Mouse (Mus musculus): ENCODE data around the gene 4930590J08Rik.

Gene 4930590J08Rik

DNA sequence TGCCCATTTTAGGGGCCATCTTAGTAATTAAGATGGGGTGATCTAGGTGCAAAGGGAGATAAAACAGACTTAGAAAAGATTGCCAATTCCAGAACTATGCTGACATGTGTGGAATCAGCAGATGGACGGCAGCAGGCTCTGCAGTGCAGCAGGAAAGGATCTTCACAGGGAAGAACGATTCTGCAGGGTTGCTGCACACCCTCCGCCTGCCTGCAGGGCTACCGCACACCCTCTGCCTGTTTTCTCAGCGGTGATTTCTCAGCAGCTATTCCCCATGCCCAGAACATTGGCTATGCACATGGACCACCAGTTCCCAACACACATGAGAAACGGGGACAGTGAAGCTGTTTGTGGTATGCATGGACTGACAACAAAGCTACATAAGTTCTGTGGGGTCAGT lies 63.4 kb downstream of the 4930590J08Rik start:
- DNase-seq: no peak

DNA sequence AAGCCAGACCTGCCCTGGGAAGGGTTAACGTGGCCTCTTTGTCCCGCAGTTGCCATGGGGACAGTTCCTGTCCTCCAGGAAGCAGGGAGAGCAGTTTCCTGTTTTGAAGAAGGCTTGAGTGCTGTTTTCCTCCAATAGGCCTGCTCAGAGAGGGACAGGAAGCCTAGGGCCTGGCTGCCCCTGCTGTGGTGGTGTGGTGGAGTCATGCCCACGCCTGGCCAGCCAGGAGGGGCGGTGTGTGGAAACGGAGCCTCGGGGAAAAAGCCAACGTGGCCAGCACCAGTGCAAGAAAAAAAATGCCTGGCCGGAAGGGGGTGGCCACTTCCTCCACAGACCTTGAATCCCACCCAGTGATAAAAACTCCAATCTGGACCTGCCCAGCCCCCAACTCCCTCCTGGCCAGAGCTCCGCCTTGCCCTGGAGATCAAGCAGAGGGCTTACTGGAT lies 69.6 kb downstream of the 4930590J08Rik start:
- no peak for DNase-seq

DNA sequence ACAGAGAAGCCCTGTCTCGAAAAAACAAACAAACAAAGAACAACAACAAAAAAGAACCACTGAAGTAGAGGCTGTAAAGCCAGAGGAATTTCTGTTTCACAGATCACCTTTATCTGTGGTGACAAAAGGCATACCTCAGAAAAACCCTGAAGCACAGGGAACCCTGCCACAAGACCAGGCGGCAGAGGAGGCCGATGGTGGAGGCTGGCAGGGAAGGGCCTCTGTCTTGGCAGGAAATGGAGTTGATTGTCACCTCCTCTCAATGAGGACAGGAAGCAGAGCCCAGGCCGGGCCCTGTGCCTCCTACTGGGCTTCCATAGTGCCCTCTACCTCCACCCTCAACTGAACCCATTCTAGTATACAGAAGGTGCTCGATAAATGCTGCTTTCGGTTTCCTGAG lies 71.4 kb downstream of the 4930590J08Rik start:
- DNase-seq: no peak

DNA sequence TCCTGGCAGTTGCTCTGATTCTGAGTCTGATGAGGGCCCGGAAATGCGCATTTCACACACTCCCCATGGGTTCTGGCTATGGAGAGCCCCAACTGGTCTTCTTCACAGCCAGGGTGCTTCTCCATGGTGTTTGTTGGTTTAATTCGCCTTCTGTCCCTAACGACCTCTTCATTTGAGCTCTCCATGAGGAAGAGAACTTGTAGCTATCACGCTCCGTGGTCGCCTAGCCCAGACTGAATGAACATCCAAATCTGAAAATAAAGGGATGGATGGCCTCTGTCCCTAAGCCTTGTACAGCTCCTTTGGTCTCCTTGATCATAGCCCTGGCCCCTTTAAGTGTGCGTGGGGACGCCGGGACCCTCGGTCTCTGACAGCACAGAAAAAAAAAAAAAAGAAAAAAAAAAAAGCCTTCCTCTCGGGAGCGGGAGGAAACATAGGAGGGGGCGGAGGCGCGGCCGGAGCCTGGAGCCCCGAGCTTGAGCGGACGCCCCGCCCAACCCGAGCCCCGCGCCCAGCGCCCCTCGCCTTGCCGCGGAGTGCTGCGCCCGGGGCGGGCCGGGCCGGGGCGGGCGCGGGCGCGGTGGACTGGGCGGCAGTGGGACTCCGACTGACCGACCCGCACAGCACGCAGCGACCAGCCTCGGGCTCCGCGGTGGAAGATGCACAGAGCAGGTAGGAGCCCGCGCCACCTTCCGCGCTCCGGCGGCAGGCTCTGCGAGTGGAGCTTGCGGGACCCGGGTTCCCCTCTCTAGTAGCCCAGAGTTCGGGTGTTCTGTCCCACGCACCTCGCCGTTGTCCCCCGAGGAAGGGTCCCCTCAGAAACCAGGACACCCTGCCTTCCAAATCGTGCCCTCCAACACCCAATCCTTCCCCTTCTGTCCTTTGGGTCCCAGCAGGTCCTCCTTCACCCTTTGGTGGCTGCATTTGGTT lies 76.0 kb downstream of the 4930590J08Rik start, which contains the start of gene Fgd5:
Fgd5 (plus strand) TSS at position 508 of the 930 bp plus-strand sequence.
- no peak for DNase-seq

DNA sequence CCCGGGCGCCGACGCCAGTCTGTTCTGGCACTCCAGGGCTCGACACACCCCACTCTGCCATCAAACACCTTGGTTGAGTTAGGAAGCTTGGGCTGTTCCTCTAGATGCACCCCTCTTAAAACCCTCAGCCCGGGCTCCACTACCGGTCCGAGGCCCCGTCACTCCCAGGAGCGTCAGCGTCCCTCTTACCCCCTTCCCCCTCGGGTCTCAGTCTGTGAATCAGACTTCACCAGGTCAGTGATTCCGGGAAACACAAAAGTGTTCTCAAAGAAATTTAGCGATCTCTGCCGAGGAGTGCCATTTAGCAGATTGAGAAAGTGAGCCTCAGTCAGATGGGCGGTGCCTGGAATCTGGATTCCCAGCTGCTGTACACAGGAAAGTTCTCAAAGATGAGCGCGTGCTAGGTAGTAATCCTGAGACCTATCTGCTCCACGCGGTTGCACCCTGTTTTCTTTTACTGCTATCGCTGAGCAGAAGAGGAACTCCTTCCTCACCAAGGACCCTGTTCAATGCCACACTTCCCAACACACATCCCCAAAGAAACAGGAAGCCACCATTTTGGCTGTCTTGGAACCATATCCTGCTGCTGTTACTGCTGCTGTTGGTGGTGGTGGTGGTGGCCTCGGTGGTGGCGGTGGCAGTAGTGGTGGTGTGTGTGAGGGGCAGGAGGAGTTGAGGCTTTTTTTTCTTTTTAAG lies 76.8 kb downstream of the 4930590J08Rik start:
- DNase-seq: no peak

DNA sequence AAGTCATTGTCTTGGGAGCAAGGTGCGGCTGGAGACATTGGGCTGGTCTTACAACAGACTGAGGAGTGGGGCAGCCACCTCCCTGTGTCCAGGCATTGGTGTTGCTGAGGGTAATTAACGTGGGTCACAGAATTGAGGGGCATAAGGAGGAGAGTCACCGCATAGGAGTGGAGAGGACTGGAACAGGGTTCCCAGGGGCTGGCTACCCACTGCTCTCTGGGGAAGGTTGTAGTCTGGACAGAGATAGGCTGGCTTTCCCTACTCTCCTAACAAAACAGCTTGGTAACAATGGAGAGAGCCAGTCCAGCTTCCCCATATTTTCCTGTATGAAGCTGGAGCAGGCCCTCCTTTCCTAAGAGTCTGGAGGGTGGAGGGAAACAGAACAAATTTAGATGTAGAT lies 77.4 kb downstream of the 4930590J08Rik start:
- DNase-seq: no peak

DNA sequence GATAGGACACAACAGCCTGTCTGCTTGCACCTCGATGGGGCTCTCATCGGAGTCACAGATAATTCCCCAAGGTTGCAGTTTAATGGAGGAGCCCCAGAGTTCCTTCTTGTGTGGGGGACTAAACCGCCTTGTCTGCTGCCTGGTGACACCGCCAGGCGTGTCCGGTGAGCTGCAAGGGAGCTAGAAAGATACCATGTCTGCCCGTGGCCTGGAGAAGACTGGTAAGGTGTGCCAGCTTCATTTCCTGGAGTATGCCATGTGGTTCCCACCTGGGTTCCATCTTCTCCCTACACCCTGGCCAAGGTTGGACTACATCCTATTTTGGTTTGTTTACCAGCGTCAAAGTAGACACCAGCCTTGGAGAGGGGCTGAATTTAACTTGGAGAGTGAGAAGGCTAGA lies 87.5 kb downstream of the 4930590J08Rik start:
- peak; percentile 37 for DNase-seq

DNA sequence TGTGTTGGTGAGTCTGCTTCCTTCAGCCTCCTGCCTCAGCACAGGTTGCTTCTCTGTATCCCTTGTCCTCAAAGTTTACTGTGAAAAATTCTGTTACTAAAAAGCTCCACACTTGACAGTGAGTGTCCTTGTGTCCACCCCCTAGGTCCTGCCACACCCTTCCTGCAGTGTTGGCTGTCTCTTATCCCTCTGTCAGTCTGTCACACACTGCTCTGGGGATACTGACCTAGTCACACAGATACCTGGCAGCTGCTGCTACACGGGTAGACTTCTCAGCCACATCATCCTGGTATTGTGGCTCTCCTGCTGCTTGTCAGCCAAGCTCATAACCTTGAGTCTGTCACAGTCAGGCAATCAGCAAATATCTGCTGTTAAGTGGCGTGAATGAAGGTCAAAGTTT lies 90.2 kb downstream of the 4930590J08Rik start:
- no peak for DNase-seq

DNA sequence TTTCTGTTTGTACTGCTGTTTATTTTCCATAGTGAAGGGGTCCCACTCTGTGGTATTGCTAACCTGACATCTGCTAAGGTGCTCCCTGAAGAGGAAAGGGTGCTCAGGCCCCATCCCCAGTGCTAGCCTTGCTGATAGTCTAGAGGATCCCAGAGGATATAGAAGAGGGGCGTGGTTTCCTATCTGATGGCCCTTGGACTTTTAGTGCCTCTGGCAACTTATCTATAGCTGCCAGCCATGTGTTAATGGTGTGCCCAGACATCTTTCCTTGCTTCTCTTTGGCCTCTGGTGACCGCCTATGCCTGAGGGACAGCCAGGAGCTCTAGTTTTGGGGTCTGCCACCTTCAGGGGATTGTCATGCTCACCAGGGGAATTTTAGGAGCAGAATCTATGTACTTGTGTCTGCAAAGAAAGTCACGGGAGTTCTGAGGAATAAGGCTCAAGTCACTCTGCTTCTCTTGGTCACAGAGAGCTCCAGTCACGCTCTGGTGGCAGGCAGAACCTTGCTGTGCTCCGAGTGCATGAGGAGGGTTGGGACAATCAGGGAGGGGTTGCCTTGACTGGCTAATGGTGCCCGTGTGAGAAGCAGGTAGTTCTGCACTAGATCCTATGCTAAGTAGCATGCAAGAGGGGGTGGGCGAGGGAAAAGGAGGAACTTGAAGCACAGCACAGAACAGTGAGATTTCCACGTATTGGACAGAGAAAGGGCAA lies 91.3 kb downstream of the 4930590J08Rik start:
- no peak for DNase-seq

DNA sequence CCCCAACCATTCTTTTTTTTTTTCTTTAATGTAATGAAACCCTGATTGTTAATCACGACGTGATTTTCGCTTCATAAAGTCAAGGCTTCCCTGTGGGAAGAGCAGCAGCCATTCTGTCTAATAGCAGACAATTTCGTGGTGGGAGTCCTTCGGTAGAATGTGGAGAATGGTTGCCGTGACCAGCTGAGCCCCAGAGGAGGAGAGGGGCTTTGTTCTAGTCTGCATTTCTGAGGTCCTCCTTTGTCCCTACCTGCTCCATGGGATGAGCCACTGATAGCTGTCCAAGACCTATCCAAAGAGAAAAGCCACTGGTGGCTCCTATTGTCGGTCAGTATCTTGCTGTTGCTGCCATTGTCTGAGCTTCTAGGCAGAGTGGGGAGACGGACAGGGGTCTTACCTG lies 93.5 kb downstream of the 4930590J08Rik start:
- DNase-seq: no peak

All from cerebellum, adult 11-12 months (tissue).